Mouse (Mus musculus): ENCODE data around the gene 4931409K22Rik. TPM values are rescaled to one million over a fixed set of nuclear protein-coding genes. Genes with fewer than 3 reads are reported as not detected.
"Not testable (repeated sequence)": the region's sequence is repeated elsewhere in the genome, so short reads cannot be mapped to it uniquely, and the experiment has no call there.

Gene 4931409K22Rik
- polyA plus RNA-seq, 1 experiment from 2014 or later, result 0.19 TPM

- not testable (repeated sequence) for H3K36me3 ChIP-seq; H3K27me3 ChIP-seq; H3K4me3 ChIP-seq; H3K27ac ChIP-seq; H3K4me2 ChIP-seq; H3K9ac ChIP-seq; ATAC-seq (ENCODE audit: low FRiP score); H3K9me3 ChIP-seq
- H3K4me1 ChIP-seq (replicated peaks), result peaks cover 17% of the 10 kb centered on the region
- WGBS, result 94% methylated on average over 7 of the region's 7 CpGs
These were observed 1.3 kb downstream of the 4931409K22Rik start for GRCm38 (mm10) chr5:24555335-24555734.

DNA sequence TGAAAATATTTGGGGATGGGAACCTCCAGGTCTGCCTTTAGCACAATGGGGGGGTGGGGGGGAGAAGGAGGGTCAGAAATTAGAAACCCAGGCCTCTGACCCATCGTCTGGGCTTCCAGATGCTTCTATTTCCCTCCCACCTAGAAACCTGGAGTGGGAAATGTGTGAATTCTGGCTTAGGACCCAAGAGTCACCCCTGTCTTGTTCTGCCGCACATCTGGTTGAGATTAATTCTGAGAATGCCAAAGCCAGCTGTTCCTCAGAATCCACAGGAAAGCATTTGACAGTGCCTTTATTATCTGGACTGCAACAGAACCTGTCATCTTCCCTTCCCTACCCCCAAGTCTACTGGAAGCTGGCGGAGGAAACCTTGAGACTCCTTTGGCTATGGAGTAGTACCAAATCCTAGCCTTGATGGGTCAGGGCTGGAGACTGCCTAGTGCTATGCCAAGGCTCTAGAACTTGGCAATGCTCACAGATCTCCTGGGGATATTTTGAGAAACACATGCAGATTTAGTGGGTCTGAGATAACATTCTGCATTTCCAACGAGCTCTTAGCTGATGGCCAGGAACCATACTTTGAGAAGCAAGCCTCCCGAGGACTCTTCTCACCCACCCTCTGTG is 2.9 kb downstream of the 4931409K22Rik start:
- no peak overlapping the region for H3K9ac ChIP-seq
- WGBS, result 81% methylated on average over 5 of the region's 5 CpGs
- H3K4me2 ChIP-seq, result no peak overlapping the region
- H3K27me3 ChIP-seq, result 0 out of 2 replicates have a peak, but pooled peaks cover 18% of the 10 kb centered on the region
- peaks cover 24% of the 10 kb centered on the region for H3K4me1 ChIP-seq (replicated peaks)
- H3K27ac ChIP-seq, result no peak overlapping the region
- H3K36me3 ChIP-seq, result no peaks in the 10 kb centered on the region
- ATAC-seq (ENCODE audit: low FRiP score), result no peak
- no peak overlapping the region for H3K4me3 ChIP-seq
- peaks cover 4% of the 10 kb centered on the region; the same call in 1 of the 2 replicates for H3K9me3 ChIP-seq

DNA sequence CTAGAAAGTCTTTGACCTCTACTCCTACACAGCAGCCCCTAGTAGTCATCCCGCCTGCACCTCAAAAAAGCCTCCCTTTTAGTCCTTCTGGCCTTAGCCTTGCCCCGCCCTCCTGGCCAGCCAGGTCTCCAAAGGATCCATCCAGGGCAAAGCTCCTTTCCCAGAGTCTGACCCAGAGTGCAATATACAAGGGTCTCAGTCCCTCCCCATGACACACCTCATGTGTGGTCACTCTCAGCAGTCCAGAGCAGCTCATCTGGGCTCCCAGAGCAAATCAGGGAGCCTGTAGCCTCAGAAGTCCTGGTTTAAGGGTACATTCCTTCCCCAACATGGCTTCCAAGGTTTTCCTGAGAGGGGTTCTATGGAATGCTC is 5.3 kb downstream of the 4931409K22Rik start:
- H3K9me3 ChIP-seq, result peaks cover 4% of the 10 kb centered on the region; the same call in 1 of the 2 replicates
- 33% methylated on average over 2 of the region's 2 CpGs for WGBS
- no peak overlapping the region for H3K9ac ChIP-seq
- peak overlapping the region; percentile 40 for H3K4me2 ChIP-seq
- peak overlapping the region; percentile 67 for H3K27ac ChIP-seq
- H3K36me3 ChIP-seq, result no peaks in the 10 kb centered on the region
- H3K27me3 ChIP-seq, result peaks cover 27% of the 10 kb centered on the region; the same call in 1 of the 2 replicates
- ATAC-seq (ENCODE audit: low FRiP score), result peak; percentile 33; the same call in 1 of the 2 replicates
- H3K4me1 ChIP-seq (replicated peaks), result peaks cover 24% of the 10 kb centered on the region
- H3K4me3 ChIP-seq, result no peak overlapping the region

GRCm38 (mm10) chr5:24550598-24551316 is 5.9 kb downstream of the 4931409K22Rik start:
- WGBS, result 22% methylated on average over 26 of the region's 26 CpGs
- Histone ChIP-seq H3K27ac (peak overlapping the region; percentile 67), H3K4me1 (replicated peaks) (peaks cover 24% of the 10 kb centered on the region), H3K9me3 (peaks cover 1% of the 10 kb centered on the region; the same call in 1 of the 2 replicates), H3K36me3 (no peaks in the 10 kb centered on the region), H3K4me3 (no peak overlapping the region), H3K4me2 (peak overlapping the region; percentile 40), H3K9ac (0 out of 2 replicates have a peak overlapping the region, but pooled peaks have one; percentile 13), H3K27me3 (peaks cover 27% of the 10 kb centered on the region; the same call in 1 of the 2 replicates)
- ATAC-seq (ENCODE audit: low FRiP score), result peak; percentile 91

GRCm38 (mm10) chr5:24542643-24543042 is 14.0 kb downstream of the 4931409K22Rik start:
- no peaks in the 10 kb centered on the region for H3K9me3 ChIP-seq
- H3K4me1 ChIP-seq (replicated peaks), result peaks cover 11% of the 10 kb centered on the region
- no peak for ATAC-seq (ENCODE audit: low FRiP score)
- 82% methylated on average over 7 of the region's 7 CpGs for WGBS
- no peak overlapping the region for H3K9ac ChIP-seq
- H3K4me3 ChIP-seq, result no peak overlapping the region
- no peak overlapping the region for H3K4me2 ChIP-seq
- H3K36me3 ChIP-seq, result no peaks in the 10 kb centered on the region
- peaks cover 29% of the 10 kb centered on the region; the same call in 1 of the 2 replicates for H3K27me3 ChIP-seq
- H3K27ac ChIP-seq, result no peak overlapping the region

GRCm38 (mm10) chr5:24541144-24541569 is 15.5 kb downstream of the 4931409K22Rik start:
- ATAC-seq (ENCODE audit: low FRiP score), result no peak
- Histone ChIP-seq H3K27ac (no peak overlapping the region), H3K27me3 (peaks cover 29% of the 10 kb centered on the region; the same call in 1 of the 2 replicates), H3K9ac (no peak overlapping the region), H3K4me1 (replicated peaks) (peaks cover 22% of the 10 kb centered on the region), H3K9me3 (no peaks in the 10 kb centered on the region), H3K4me2 (no peak overlapping the region), H3K4me3 (no peak overlapping the region), H3K36me3 (no peaks in the 10 kb centered on the region)
- WGBS, result 53% methylated on average over 6 of the region's 6 CpGs

DNA sequence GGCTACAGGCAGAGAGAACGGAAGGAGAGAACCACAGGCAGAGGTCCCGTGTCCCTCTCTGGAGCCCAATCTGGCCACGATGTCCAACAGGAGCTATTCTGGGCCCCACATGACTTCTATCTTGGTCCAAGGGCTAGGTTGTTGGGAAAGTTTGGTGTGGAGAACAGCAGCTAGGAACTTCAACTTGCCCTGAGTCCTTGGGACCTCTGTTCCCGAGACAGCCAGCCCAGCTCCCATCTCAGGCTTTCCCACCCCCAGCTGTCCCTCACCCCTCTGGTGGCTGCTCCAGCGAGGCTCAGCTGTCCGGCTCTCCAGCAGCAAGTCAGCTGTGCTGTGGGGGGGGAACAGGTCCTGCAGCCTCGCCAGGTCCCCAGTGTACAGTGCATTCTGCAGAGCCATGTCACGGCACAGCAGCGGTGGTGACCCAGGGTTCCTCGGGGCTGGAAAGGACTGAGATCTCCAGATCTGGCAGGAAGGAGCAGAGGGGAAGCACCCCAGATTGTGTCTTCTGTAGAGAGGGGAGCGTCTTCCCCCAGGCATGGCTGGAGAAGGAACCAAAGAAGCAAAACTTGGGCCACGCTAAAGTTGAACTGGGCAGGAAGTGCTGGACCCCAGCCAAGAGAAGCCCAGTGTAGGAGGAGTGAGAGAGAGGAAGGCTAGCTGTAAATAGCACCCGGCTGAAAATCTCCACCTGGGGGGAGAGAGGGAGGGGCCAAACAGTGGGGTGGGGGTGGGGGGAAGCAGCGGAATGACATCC is 16.0 kb downstream of the 4931409K22Rik start, which contains the start of gene Asb10:
TSS of gene Asb10 (minus strand) at position 592 of the 757 bp plus-strand sequence.
- peaks cover 29% of the 10 kb centered on the region for H3K27me3 ChIP-seq
- WGBS, result 48% methylated on average over 14 of the region's 14 CpGs

DNA sequence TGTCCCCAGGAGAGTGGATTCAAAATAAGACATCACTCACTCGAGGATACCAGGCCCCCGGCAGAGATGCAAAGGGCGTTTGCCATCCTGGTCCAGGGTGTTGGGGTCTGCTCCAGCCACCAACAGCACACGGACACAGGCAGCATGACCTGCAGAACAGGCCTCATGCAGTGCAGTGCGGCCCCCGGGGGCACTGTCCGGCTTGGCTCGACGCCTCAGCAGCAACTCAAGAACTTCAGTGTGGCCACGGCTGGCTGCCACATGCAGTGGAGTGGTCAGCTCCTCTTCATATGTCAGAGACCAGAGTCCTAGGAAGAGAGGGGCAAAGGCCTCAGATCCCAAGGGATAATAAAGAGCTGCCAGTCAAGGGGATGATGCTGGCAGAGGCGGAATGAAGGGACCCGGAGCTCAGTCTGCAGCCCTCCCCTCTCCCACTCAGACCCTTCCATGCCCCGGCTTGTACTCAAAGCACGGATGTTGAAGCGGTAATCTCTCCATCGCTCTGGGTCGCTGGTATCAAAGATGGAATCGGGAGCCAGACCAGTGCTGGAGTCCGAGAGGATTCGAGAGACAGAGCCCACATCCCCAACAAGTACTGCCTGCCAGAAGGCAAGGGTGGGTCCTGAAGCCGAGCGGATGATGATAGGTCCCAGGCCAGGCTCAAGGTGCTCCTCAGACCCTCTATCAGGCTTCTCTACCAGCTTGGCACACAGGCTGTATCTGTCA is 16.9 kb downstream of the 4931409K22Rik start:
- Histone ChIP-seq H3K36me3 (no peaks in the 10 kb centered on the region), H3K4me2 (no peak overlapping the region), H3K4me1 (replicated peaks) (peaks cover 22% of the 10 kb centered on the region), H3K27me3 (peaks cover 27% of the 10 kb centered on the region), H3K9me3 (no peaks in the 10 kb centered on the region), H3K27ac (no peak overlapping the region), H3K4me3 (no peak overlapping the region), H3K9ac (no peak overlapping the region)
- 82% methylated on average over 22 of the region's 22 CpGs for WGBS
- ATAC-seq (ENCODE audit: low FRiP score), result no peak

More for the DNA sequence above, 16.0 kb downstream of the 4931409K22Rik start, which contains the start of gene Asb10:
- ATAC-seq (ENCODE audit: low FRiP score), result no peak
- Histone ChIP-seq H3K4me2 (no peak within 1 kb of the TSS), H3K27ac (no peak within 1 kb of the TSS), H3K9ac (no peak within 1 kb of the TSS), H3K9me3 (no peaks in the 10 kb centered on the region), H3K4me3 (no peak within 1 kb of the TSS), H3K4me1 (replicated peaks) (peaks cover 22% of the 10 kb centered on the region), H3K36me3 (no peaks in the 10 kb centered on the region)

DNA sequence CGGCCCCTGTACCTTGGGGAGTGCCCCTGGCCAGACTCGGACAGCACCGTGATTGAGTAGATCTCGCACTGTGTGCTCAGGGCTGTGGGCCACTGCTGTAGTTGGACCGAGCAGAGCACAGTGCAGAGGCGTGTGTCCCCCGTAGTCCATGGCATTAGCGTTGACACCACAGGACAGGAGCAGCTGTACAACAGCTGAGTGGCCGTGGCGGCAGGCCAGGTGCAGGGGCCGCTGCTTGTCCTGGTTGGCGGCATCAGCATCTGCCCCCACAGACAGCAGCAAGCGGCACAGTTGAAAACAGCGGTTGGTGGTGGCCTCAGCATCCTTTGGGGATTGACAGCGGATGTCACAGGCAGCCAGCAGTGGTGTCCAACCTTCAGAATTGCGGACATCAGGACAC is 19.0 kb downstream of the 4931409K22Rik start:
- H3K27me3 ChIP-seq, result peaks cover 44% of the 10 kb centered on the region
- no peak overlapping the region for H3K27ac ChIP-seq
- H3K9me3 ChIP-seq, result no peaks in the 10 kb centered on the region
- no peak overlapping the region for H3K4me2 ChIP-seq
- H3K36me3 ChIP-seq, result no peaks in the 10 kb centered on the region
- ATAC-seq (ENCODE audit: low FRiP score), result no peak
- H3K4me3 ChIP-seq, result no peak overlapping the region
- H3K4me1 ChIP-seq (replicated peaks), result peaks cover 22% of the 10 kb centered on the region
- no peak overlapping the region for H3K9ac ChIP-seq
- WGBS, result 64% methylated on average over 16 of the region's 16 CpGs

GRCm38 (mm10) chr5:24536511-24536910 is 20.1 kb downstream of the 4931409K22Rik start:
- Histone ChIP-seq H3K4me1 (replicated peaks) (peaks cover 22% of the 10 kb centered on the region), H3K36me3 (no peaks in the 10 kb centered on the region), H3K9me3 (no peaks in the 10 kb centered on the region), H3K4me3 (no peak overlapping the region), H3K27me3 (peaks cover 54% of the 10 kb centered on the region), H3K27ac (no peak overlapping the region), H3K9ac (no peak overlapping the region), H3K4me2 (no peak overlapping the region)
- ATAC-seq (ENCODE audit: low FRiP score), result no peak
- 71% methylated on average over 5 of the region's 5 CpGs for WGBS

DNA sequence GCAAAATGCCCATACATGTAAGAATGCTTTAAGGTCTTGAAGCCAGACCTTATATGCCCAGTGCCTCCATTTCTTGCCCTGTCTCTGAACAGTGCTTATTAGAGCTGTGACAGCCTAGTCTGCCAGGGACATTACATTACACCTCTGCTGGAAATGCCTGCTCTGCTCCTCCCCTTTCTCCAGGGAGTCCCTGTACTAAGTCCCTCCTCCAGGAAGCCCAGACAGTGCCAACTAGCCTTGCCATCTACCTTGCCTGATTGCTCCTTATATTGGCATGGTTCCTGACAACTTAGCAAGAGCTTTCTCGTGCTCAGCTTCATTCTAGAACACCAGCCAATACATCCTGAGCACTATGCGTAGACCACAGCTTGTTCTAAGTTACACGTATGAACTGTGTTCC is 20.9 kb downstream of the 4931409K22Rik start:
- no peaks in the 10 kb centered on the region for H3K9me3 ChIP-seq
- no peak overlapping the region for H3K9ac ChIP-seq
- no peaks in the 10 kb centered on the region for H3K36me3 ChIP-seq
- no peak for ATAC-seq (ENCODE audit: low FRiP score)
- no peak overlapping the region for H3K4me2 ChIP-seq
- H3K27me3 ChIP-seq, result peaks cover 62% of the 10 kb centered on the region
- peaks cover 19% of the 10 kb centered on the region for H3K4me1 ChIP-seq (replicated peaks)
- WGBS, result 86% methylated on average over 3 of the region's 3 CpGs
- H3K4me3 ChIP-seq, result no peak overlapping the region
- H3K27ac ChIP-seq, result no peak overlapping the region

All from hindbrain, embryonic 13.5 days (tissue).